Mouse (Mus musculus) testis, adult 2 months (tissue): ENCODE results near the gene Eefsec.

ENCODE experiments used
- CTCF ChIP-seq: fragments of 200-500 bp; IDR thresholded peaks from 2 replicates; pipeline ENCODE4 v1.5.1; 2012; ENCODE audit warnings: low read depth, mild to moderate bottlenecking, inconsistent platforms, low read length, moderate library complexity; ENCODE audit not compliant: control insufficient read depth, insufficient read depth, insufficient replicate concordance
- POLR2A ChIP-seq: fragments of 200-500 bp; IDR thresholded peaks from 2 replicates; pipeline ENCODE4 v1.6.1; 2012; ENCODE audit warnings: low read depth, mild to moderate bottlenecking, inconsistent platforms, low read length, moderate library complexity; ENCODE audit not compliant: control insufficient read depth

GRCm38 (mm10) chr6:88306100-88306746 is 140.1 kb downstream of the Eefsec start:
- TF ChIP-seq CTCF (no peak), POLR2A (no peak)
